Mouse (Mus musculus): ENCODE data around the gene Akap9. TPM values are rescaled to one million over a fixed set of nuclear protein-coding genes. Genes with fewer than 3 reads are reported as not detected.
"Not testable (repeated sequence)": the region's sequence is repeated elsewhere in the genome, so short reads cannot be mapped to it uniquely, and the experiment has no call there.

The Akap9 gene
- total RNA-seq, 2 experiments from 2014 or later = 33.7 to 36.0 TPM

DNA sequence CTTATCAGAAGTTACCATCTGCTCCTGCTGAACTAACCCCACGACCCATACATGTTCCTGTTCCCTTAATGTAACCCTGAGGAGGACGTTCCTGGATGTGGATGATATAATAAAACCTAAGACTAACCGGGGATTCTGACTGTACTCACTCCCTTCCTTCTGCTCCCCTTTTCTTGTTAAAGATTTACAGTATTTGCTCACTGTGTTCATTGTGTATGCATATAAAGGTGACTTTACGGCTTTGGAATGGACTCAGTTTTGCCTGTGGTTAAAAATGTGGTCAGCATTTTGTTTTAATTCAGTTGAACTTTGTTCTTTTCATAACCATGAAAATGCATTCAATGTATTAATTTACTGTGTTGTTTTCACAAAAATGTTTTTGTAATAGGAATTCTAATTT is 104.0 kb downstream of the Akap9 start:
- no peak for ATAC-seq (ENCODE audit: poor library complexity, severe bottlenecking)

DNA sequence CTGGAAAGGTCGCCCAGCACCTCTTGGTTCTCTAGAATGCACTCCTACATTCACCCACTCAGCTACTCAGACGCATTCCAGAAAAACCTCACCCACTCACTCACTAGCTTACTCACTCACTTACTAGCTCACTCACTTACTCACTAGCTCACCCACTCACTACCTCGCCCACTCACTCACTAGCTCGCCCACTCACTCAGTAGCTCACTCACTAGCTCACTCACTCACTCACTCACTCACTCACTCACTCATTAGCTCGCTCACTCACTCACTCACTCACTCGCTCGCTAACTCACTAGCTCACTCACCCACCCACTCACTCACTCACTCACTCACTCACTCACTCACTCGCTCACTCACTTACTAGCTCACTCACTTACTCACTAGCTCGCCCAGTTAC is 108.8 kb downstream of the Akap9 start:
- no peak for ATAC-seq (ENCODE audit: poor library complexity, severe bottlenecking)

DNA sequence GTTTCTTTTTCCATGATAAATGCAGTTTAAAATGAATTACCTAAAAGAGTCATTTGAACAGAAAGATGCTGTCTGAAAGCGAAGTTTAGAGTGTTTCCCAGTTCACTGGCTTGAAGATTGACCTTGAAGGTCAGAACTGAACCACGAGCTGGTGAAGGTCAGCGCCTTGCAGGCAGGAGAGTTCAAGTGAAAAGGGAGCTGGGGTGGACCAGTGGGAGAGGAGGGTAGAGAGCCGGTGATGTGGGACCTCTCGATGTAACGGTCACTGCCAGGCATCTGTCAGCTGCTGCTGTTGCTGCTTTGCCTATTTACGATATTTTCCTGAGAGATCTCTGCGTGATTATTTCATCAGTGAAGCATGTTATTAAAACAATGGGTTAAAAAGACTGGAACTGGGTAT is 111.5 kb downstream of the Akap9 start:
- no peak for ATAC-seq (ENCODE audit: poor library complexity, severe bottlenecking)

DNA sequence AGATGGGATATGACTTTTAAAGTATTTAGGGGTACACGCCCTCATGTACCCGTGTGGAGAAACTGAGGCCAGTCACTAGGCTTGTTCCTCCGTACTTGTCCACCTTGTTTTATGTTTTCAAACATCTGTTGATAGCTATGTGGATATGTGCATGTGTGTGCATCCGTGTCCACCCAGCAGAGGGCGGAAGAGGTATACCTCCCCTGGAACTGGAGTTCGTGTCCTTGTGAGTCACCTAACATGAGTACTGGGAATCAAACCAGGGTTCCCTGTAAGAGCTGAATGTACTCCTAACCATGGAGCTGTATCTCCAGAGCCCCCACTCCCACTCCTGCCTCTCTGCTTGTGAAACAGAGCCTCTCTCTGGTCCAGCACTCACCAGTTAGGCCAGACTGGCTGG is 112.5 kb downstream of the Akap9 start:
- peak; percentile 68 for ATAC-seq (ENCODE audit: poor library complexity, severe bottlenecking)

DNA sequence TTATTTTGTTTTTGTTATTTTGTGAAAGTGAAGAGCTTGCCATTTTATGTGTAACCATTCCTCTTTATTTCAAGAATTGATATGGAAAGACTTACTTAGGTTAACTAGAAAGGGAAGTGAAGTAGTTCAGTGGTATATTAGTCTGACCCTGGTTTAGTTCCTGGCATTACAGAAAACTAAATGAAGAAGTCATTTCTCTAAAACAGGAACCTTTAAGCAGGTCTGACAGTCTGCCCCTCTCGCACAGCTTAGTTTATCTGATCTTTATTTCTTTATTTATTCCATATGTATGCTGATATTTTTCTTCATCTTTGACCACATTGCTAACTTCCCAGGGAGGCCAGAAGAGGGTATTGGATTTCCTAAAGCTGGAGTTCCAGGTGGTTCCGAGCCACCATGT is 113.1 kb downstream of the Akap9 start:
- no peak for ATAC-seq (ENCODE audit: poor library complexity, severe bottlenecking)

DNA sequence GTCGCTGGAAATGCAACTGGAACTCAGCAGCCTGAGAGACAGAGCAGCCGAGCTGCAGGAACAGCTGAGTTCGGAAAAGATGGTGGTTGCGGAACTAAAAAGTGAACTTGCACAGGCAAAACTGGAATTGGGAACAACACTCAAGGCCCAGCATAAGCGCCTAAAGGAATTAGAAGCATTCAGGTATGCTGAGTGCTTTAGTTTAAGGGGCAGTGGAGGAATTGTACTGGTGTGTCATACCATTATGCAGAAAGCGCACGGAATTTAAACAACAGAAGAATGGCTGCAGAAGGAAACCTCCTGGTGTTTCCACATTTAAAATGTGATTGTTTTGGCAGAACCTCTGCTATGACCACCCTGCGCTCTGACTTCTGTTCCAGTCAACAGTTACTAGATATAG is 132.5 kb downstream of the Akap9 start:
- no peak for ATAC-seq (ENCODE audit: poor library complexity, severe bottlenecking)

DNA sequence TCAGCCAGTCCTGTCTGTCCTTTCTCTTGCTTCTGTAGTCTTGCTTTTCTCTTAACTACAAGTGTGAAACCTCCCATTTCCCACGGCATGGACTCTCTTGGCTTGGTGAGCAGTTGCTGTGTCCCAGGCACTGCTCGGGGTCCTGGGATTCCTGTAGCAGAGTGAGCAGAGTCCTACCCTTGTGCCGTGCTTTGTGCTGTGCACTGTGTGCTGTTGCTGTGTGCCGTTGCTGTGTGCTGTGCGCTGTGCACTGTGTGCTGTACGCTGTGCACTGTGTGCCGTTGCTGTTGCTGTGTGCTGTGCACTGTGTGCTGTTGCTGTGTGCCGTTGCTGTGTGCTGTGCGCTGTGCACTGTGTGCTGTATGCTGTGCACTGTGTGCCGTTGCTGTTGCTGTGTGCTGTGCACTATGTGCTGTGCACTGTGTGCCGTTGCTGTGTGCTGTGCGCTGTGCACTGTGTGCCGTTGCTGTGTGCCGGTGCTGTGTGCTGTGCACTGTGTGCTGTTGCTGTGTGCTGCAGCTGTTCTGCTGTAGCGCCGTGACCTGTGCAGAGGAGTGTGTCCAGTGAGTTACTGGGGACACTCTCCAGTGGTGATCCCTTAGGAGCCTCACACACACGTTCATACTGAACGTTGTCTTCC is 138.7 kb downstream of the Akap9 start:
- ATAC-seq (ENCODE audit: poor library complexity, severe bottlenecking) = no peak

DNA sequence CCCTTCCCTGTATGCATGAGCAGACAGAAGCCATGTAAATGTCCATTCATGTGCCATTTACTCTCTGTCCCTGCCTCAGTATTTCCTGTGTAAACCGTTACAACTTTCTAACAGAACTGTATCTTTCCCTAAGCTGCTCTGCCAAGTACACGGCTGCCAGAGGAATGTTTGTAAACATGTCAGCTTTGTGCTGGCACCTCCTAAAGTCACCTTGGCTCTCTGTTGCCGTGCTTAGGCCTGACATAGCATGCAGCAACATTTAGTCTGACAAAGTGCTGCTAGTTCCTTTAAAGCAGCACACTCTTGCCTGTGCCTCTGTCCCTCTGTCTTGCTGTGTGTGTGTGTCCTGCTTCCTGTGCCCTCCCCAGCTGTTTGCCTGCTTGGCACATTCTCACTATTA is 139.3 kb downstream of the Akap9 start:
- ATAC-seq (ENCODE audit: poor library complexity, severe bottlenecking) = no peak

DNA sequence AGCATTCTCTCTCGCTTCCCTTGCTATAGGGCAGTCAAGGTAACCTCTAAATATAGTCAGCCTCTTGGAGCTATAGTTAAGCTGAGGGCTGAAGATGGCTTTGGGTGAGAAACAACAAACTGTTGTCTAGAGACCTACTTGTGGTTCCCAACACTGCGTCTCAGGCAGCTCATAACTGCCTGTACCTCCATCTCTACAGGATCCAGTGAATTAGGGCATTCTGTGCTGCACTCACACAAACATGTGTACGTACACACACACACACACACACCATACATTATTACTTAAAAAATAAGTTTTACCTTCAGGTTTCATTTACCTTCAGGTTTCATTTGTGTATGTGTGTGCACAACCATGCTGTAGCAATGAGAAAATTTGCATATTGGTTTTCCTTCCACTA is 151.2 kb downstream of the Akap9 start:
- ATAC-seq (ENCODE audit: poor library complexity, severe bottlenecking) = no peak

DNA sequence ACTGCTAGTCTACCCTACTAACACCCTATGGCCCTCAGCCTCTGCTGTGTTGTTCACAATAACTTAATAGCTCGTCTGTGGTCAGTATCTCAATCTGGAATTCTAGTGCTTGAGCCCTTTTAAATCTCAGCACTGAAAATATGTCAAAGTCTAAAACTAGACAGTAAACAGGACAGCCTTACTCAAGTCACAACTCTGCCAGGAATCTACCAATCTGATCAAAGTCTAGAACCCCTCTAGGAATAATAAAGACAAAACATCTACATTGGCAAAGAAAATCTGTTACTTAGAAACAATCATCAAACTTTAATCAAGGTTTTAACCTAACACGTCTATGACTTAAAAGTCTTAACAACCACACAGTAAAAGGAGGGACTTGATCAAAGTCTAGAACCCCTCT is 153.0 kb downstream of the Akap9 start:
- ATAC-seq (ENCODE audit: poor library complexity, severe bottlenecking) = no peak

DNA sequence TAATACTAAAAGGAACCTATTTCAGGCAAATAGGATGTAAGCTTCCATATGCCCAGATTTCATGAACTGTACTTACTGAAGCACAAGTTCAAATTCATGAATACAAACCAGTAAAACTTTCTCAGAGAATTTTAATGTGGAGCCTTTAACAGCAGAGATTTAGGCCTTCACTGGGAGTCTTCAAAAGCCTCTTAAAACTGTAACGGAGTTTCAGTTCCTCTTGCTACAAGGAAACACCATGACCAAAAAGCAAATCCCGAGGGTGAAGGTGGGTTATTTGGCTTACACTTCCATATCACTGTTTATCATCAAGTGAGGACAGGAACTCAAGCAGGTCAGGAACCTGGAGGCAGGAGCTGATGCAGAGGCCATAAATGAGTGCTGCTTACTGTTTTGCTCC is 153.7 kb downstream of the Akap9 start:
- ATAC-seq (ENCODE audit: poor library complexity, severe bottlenecking) = peak; percentile 35; the same call in 1 of the 2 replicates

DNA sequence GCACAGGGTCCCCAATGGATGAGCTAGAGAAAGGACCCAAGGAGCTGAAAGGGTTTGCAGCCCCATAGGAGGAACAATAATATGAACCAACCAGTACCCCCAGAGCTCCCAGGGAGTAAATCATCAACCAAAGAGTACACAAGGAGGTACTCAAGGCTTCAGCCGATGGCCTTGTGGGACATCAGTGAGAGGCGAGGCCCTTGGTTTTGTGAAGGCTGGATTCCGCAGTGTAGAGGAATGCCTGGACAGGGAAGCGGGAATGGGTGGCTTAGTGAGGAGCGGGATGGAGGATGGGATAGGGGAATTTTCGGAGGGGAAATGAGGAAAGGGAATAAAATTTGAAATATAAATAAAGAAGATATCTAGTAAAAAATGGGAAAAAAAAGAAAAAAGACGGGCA is 157.1 kb downstream of the Akap9 start:
- ATAC-seq (ENCODE audit: poor library complexity, severe bottlenecking) = no peak

DNA sequence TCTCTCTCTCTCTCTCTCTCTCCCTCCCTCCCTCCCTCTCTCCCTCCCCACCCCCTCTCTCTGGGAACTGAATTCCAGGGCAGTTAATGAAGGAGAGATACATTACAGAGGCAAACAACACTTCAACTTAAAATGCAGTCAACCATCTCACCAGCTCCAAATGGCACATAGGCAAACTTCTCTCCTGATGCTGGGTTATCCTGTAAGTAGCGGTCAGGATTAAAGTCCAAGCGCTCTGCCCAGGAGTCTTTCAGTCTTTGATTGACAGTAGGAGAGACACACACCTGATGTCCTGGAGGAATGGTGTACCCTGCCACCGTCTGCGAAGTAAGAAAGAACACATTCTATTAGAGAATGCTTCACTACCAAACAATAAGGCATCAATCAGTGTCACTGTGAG is 158.5 kb downstream of the Akap9 start:
- ATAC-seq (ENCODE audit: poor library complexity, severe bottlenecking) = no peak

DNA sequence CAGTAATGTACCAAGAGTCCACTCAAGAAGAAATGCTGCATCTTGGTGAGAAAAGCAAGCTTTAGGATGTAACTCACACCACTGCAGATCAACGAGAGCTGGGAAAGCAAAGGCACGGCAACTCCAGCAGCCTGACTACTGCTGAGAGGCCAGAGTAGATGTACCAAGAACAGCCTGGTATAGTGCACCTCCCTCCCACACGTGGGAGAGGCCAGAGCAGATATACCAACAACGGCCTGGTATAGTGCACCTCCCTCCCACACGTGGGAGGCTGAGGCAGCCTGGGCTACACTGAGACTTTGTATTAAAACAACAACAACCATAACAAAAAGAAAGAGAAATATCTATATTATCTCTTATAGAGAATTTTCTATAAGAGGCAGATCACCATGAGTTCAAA is 160.3 kb downstream of the Akap9 start:
- no peak for ATAC-seq (ENCODE audit: poor library complexity, severe bottlenecking)

DNA sequence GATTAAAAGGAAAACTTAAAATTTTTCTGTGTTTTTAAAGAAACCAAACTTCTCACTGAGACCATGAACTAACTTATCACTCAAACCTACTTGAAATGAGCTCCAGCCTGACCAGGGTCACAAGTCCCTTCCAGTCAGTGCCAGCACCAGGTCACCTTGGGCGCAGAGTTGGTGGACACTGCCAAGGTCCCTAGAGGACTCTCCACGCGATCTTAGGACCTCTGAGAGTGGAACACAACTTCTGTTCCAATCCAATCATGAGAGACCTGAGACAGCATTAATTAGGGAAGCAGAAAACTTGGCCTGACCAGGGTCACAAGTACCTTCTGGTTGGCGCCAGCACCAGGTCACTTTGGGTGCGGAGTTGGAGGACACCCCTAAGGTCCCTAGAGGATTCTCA is 166.6 kb downstream of the Akap9 start:
- no peak for ATAC-seq (ENCODE audit: poor library complexity, severe bottlenecking)

DNA sequence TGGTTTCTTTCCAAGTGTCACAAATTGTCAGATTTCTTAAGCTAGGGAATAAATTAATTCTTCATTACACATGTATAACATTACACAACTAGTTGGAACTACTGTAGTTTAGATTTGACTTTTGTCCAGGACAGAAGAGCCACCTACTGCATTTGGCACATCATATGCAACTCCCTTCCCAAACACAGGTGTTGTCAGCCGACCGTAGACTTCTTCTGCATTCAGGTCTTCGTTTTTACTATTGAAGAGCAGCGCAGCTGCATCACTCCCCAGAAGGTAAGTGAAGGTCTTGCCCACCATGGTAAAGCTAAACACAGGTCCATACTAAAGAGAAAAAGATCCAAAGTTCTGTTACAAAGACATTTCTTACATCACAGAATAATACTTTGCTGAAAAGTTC is 173.2 kb downstream of the Akap9 start:
- ATAC-seq (ENCODE audit: poor library complexity, severe bottlenecking) = no peak

DNA sequence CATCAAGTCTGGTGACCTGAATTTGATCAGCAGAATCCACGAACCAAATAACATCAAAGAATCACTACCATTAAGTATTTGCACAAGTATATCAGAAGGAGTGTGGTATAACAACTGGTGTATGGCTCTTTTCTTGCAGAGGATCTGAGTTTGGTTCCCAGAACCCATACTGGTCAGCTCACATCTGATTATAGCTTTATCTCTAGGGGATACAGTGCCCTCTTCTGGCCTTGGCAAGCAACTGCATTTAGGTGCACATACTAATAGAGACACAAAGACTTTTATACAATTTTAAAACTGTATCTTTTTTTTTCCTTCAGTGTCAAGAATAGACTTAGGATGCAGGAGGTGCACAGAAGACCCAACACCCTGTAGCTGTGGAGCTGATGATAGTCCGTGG is 173.9 kb downstream of the Akap9 start:
- ATAC-seq (ENCODE audit: poor library complexity, severe bottlenecking) = no peak

DNA sequence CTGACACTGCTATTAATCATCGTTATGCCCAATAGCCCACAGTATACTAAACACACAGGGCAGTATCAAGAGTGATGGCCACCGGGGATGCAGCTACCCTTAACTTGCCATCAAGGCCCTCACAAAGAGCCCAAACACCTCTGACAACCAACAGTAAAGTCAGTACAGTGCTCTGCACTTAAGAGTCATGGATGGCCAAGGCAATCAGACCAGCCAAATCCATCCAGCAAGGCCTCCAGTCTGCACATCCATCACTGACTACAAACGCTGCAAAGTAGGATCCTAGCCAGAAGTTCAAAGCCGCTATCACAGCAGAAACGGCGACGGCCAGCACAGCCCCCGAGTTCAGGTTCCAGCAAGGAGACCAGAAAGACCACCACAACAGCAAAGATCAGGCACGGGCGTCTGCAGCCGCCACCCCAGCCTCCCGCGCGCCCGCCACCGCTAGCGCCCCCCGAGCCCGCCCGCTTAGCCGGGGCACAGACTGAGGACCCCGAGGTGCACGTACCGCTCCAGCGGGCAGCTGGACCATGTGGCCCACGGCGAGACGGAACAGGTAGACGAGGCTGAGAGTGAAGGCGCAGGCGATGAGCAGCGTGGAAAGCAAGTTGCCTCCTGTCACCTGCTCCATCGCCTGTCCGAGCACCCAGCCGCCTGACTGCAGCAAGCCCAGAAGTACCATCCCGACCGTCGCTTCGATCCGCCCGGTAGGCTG is 175.9 kb downstream of the Akap9 start:
- ATAC-seq (ENCODE audit: poor library complexity, severe bottlenecking) = peak; percentile 38; the same call in 1 of the 2 replicates

DNA sequence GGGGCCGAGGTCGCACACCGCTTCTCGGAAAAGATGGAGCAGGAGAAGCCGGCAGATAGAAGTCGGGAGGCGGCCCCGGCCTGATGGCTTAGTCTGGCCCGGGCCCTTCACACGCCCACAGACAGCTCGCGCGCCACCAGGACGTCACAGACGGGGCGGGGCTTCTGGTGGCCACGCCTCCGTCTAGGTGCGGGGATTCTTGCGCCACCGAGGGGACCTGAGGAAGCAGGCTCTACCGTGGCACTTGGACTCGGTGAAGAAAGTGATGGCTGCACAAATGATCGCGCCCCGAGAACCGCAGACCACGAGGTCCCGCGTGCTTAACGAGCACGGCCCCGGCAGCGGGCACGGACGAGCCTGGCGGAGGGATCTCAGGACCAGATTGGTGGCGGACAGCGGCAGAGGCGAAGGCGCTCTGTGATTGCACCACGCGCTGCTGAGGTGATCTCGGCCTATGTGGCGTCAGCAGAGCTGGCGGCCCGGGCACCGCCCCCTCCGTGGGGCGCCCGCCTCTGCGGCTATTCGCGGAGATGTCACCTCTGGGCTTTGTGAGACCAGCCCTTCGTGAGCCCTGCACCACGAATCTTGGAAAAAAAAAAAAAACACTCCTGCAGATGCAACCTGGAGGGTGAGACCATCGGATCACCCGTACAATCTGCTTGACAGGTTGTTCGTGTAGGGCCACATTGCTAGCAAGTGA is 176.6 kb downstream of the Akap9 start, which contains the start of gene Cyp51:
Gene Cyp51, minus strand, starts transcription at position 406 of the 700 bp plus-strand sequence.
- peak; percentile 92 for ATAC-seq (ENCODE audit: poor library complexity, severe bottlenecking)

DNA sequence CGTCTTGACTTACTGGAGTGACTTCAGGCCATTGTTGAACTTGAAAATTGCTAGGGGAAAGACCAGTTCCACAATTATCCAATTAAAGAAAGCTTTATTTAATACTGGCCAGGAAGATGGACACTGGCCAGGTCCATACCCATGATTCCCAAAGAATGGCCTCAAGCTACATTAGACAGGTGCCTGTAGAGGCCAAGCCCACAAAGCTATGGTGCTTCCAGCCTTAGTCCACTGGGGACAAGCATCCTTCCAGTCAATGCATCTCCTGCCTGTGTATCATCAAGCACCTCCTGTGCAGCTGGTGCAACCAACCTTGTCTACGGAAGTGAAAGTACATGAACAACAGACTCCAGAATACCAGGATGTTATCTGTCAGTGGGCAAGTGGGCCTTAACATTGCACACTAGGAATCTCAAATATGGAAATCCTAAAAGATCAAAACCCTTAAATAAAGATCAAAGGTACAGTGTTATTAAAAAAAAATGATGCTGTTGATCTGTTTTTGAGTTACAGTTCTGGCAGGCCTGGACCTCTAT is 177.9 kb downstream of the Akap9 start:
- ATAC-seq (ENCODE audit: poor library complexity, severe bottlenecking) = no peak

DNA sequence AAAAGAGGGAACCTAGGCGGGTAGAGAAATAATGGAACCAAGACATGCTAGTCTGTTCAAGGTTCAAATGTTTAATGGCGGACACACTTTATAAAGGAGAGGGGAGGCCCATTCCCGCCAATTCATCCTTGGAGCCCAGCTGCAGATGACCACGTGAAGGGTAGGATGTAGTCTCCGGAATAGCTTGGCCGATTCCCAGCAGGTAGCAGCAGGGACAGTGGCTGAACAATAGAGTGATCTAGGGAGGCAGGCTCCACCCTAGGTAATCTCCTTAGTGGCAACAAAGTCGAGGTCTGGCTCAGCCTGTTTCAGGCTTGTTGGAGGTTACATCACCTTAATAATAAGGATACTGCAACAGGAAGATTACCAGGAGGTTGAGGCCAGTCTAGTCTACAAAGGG is 179.2 kb downstream of the Akap9 start:
- ATAC-seq (ENCODE audit: poor library complexity, severe bottlenecking) = not testable (repeated sequence)

DNA sequence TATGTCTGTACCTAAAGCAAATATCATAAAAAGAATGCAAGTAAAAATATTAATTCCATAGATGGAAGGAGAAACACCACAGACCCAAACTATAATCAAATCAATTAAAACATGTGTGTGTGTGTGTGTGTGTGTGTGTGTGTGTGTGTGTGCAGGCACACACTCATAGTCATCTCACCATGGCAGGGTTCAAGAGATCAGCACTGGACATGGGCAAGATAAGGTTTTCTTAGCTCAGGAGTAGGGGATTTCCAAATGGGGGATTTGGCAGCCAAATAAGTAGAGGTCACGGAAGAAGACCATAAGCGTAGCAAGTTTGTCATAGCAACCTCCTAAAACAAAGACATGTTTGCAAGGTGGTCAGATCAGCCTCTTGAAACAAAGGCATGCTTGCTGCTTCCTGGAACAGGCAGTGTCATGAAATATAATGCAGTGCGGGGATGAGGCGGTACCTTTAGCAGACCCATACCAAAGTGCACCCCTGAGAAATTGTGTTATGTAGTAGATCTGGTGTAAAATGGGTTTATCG is 184.8 kb downstream of the Akap9 start:
- no peak for ATAC-seq (ENCODE audit: poor library complexity, severe bottlenecking)

All from megakaryocyte, adult 5-6 weeks (primary cell).